Mouse (Mus musculus): Measurements from ENCODE around the gene Ndrg3.
"Not testable (repeated sequence)": the region's sequence is repeated elsewhere in the genome, so short reads cannot be mapped to it uniquely, and the experiment has no call there.

Gene Ndrg3

GRCm38 (mm10) chr2:156901344-156901743 is 90.5 kb downstream of the Ndrg3 start:
- no peak for DNase-seq (ENCODE audit: low spot score)

GRCm38 (mm10) chr2:156899184-156899583 is 92.7 kb downstream of the Ndrg3 start:
- peak; percentile 30 for DNase-seq (ENCODE audit: low spot score)

DNA sequence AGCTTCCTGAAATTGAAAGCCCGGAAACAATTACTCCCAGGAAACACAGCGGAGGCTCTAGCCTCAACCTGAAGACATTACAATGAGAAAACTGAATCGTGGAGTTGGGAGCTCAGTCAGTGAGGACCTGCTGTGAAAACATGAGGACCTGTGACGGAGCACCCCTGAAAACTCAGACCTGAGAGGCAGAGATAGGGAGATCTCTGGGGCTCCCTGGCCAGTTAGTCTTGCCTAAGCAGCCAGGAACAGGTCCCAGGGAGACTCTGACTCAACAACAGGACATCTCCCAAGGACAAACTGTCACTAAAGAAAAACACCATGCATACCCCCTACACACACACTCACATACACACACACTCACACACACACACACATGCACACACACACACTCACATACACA is 93.5 kb downstream of the Ndrg3 start:
- DNase-seq (ENCODE audit: low spot score), result no peak

DNA sequence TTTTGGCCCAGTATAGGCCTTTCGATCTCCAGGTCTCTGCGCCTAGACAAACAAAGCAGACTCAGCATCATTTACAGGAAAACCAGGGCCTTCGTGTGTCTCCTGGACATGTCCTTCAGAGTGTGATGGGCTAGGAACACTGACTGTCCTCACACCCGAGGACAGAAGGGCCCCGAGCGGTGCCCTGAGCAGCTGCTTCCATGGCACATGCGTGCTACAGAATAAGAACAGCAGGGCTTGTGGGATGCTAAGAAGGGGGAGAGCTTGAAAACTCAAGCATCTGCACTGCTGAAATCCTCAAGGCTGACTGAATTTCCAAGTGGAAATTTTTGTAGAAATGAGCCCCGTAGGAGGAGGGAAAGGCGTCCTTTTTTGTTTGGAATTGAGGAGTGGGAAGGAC is 94.8 kb downstream of the Ndrg3 start:
- no peak for DNase-seq (ENCODE audit: low spot score)

GRCm38 (mm10) chr2:156896384-156896914 is 95.4 kb downstream of the Ndrg3 start:
- DNase-seq (ENCODE audit: low spot score), result peak; percentile 36

DNA sequence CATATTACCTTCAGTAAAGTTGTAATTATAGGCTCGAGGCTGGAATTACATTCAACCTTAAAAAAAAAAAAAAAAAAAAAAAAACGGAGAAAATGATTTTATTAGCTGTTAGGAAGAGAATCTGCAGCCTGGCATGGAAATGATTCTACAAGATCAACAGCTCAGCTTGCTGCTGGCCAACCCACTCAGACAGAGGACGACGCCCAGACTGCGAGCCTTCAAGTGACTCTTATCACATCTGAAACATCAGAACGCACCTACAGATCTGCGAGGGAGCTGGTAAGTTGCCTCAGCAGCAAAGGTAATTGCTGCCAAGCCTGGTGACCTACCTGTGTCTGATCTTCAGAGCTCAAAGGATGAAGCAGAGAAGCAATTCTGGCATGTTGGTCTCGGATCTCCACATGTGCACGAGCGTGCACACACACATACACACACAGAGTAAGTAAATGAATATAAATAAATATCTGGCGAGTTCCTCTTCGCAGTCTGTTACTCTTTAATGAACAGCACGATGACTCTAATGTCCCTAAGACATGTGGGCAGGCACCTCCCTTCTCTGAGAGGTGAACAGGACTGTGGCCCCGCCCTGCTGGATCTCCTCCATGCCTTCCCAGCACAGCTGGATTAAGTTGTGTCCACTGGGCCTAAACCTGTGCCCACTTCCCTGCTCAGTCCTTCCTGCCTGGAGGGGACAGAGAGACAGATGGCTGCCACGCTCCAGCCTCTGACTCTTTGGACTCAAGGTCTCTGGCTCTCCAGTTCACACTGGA is 97.2 kb downstream of the Ndrg3 start:
- no peak for DNase-seq (ENCODE audit: low spot score)

DNA sequence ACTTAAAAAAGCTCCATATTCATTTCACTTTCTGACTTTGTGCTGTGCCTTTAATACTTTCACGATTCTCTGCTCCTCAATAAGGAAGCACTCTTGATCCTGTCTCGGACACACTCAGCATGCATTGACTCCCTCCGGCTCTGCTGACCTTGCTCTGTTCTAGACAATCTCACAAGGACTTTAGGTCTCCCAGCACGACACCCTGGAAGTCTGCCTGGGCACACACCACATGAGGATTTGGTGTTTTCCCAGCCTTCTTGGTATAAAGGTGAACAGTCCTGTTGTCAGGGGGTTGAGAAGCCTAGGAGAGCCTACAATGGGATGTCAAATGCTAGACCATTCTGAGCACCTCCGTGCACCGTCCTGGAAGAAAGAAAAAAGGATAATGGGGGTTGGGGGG is 99.0 kb downstream of the Ndrg3 start:
- no peak for DNase-seq (ENCODE audit: low spot score)

GRCm38 (mm10) chr2:156892240-156892639 is 99.6 kb downstream of the Ndrg3 start:
- no peak for DNase-seq (ENCODE audit: low spot score)

DNA sequence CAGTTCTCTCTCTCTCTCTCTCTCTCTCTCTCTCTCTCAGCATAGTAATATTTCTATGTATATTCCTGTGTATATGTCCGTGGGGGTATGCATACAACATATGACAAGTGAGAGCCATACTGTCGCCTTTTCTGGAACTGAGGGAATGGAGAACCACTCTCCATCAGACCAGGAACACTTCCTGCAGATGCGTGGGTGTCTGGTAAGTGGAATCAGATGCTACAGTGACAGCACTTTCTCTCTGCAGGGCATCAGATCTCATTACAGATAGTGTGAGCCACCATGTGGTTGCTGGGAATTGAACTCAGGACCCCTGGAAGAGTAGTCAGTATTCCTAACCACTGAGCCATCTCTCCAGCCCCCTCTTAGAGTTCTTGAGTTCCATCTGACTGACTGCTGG is 103.4 kb downstream of the Ndrg3 start:
- no peak for DNase-seq (ENCODE audit: low spot score)

GRCm38 (mm10) chr2:156887017-156887416 is 104.8 kb downstream of the Ndrg3 start, which contains the start of gene Sla2:
Sla2 (minus strand) TSS chr2:156887192.
- no peak for DNase-seq (ENCODE audit: low spot score)

GRCm38 (mm10) chr2:156886084-156886631 is 105.7 kb downstream of the Ndrg3 start:
- DNase-seq (ENCODE audit: low spot score), result no peak

DNA sequence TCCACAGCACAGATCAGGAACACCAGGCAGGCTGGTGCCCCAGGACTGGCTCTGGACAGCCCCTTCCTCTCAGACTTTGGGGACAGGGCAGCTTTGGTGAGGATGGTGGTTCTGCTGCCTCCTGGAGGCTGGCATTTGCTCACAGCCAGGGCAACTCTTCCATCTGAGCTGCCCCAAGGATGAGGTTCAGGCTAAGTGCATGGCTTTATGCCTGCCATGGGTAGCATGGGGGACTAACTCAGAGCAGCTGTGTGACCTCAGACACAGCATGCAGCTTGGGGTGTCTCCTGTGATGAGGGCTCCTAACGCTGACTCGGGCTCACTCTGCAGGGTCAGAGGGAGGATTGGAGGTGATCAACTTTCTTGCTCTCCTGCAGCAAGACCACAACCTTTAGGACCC is 106.2 kb downstream of the Ndrg3 start:
- DNase-seq (ENCODE audit: low spot score), result not testable (repeated sequence)

DNA sequence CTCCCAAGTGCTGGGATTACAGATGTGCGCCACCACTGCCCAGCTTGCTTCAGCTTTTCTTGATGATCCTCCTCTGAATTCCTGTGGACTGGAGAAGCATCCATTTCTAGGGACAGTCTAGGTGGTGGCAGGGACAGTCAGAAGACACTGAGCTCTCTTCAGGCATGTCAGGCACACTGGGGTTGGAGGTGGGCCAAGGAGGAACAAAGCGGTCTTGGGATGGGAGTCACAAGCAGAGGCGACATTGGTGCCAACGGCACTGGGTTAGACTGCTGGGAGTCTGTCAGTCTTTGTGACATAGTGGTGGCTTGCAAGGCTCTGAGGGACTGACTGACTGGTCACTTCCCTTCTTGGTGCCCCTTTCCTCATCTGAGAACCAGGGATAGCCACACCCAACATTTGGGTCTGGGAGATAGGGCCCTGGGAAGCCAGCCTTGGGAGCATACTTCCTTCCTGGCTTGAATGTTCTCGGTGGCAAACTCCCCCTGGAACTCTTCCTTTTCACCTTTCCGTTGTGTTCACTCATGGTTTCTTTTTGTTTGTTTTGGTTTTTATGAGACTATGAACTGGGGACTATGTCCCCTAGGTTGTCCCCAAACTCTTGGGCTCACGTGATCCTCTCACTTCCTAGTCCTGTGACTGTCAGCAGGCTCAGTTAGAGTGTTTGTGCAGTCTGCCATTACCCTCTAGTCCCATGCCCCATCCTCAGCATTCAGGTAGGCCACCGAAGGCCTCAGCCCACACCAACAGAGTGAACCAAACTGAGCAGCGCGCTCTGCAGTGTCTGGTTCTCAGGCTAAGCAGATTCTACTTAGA is 107.3 kb downstream of the Ndrg3 start:
- DNase-seq (ENCODE audit: low spot score), result no peak

- DNase-seq (ENCODE audit: low spot score), result no peak
Measured at GRCm38 (mm10) chr2:156882431-156883001, 109.3 kb downstream of the Ndrg3 start.

GRCm38 (mm10) chr2:156879541-156879940 is 112.3 kb downstream of the Ndrg3 start:
- DNase-seq (ENCODE audit: low spot score), result peak; percentile 55

- no peak for DNase-seq (ENCODE audit: low spot score)
Measured at GRCm38 (mm10) chr2:156877726-156878125, 114.1 kb downstream of the Ndrg3 start.

All from testis, postnatal 10 days (tissue).